Mouse (Mus musculus): ENCODE data around the gene Ubald2. TPM values are rescaled to one million over a fixed set of nuclear protein-coding genes. Genes with fewer than 3 reads are reported as not detected.
A peak's percentile ranks its signal among the peaks of the same experiment; 100 is the strongest.

The Ubald2 gene
- polyA plus RNA-seq, 1 experiment from 2014 or later, result 36.3 TPM

GRCm38 (mm10) chr11:116412904-116413630 lies 20.8 kb upstream of the Ubald2 start, which contains the start of gene Rnf157:
Gene Rnf157, minus strand, starts transcription at chr11:116413032.
- no peaks in the 10 kb centered on the region for H3K27me3 ChIP-seq (ENCODE audit: control insufficient read depth, insufficient read depth, low read depth, low read length)
- WGBS, result 2% methylated on average over 63 of the region's 82 CpGs
- H3K36me3 ChIP-seq (ENCODE audit: control insufficient read depth, insufficient read depth, low read length), result no peaks in the 10 kb centered on the region
- H3K27ac ChIP-seq (ENCODE audit: low read length), result peak within 1 kb of the TSS; percentile 97
- peaks cover 16% of the 10 kb centered on the region for H3K4me1 ChIP-seq (ENCODE audit: control insufficient read depth, insufficient read depth, low read length)
- peak; percentile 97 for ATAC-seq
- no peaks in the 10 kb centered on the region for H3K9me3 ChIP-seq (replicated peaks; ENCODE audit: control insufficient read depth, low read length, poor library complexity, severe bottlenecking)
- H3K9ac ChIP-seq (ENCODE audit: low read depth, low read length), result peak within 1 kb of the TSS; percentile 94
- peak within 1 kb of the TSS; percentile 90 for H3K4me3 ChIP-seq (ENCODE audit: low read depth, low read length)
- H3K4me2 ChIP-seq (ENCODE audit: low read length), result peak within 1 kb of the TSS; percentile 65

GRCm38 (mm10) chr11:116413631-116414022 lies 20.3 kb upstream of the Ubald2 start:
- H3K4me2 ChIP-seq (ENCODE audit: low read length), result peak overlapping the region; percentile 65
- no peaks in the 10 kb centered on the region for H3K36me3 ChIP-seq (ENCODE audit: control insufficient read depth, insufficient read depth, low read length)
- ATAC-seq, result peak; percentile 19; the same call in 1 of the 2 replicates
- no peaks in the 10 kb centered on the region for H3K27me3 ChIP-seq (ENCODE audit: control insufficient read depth, insufficient read depth, low read depth, low read length)
- H3K27ac ChIP-seq (ENCODE audit: low read length), result peak overlapping the region; percentile 97
- H3K4me1 ChIP-seq (ENCODE audit: control insufficient read depth, insufficient read depth, low read length), result peaks cover 16% of the 10 kb centered on the region
- peak overlapping the region; percentile 94 for H3K9ac ChIP-seq (ENCODE audit: low read depth, low read length)
- 54% methylated on average over 4 of the region's 4 CpGs for WGBS
- H3K4me3 ChIP-seq (ENCODE audit: low read depth, low read length), result peak overlapping the region; percentile 90
- H3K9me3 ChIP-seq (replicated peaks; ENCODE audit: control insufficient read depth, low read length, poor library complexity, severe bottlenecking), result no peaks in the 10 kb centered on the region

- WGBS, result 74% methylated on average over 6 of the region's 6 CpGs
- no peak overlapping the region for H3K4me2 ChIP-seq (ENCODE audit: low read length)
- H3K27me3 ChIP-seq (ENCODE audit: control insufficient read depth, insufficient read depth, low read depth, low read length), result no peaks in the 10 kb centered on the region
- H3K27ac ChIP-seq (ENCODE audit: low read length), result no peak overlapping the region
- H3K36me3 ChIP-seq (ENCODE audit: control insufficient read depth, insufficient read depth, low read length), result no peaks in the 10 kb centered on the region
- H3K9ac ChIP-seq (ENCODE audit: low read depth, low read length), result no peak overlapping the region
- no peak for ATAC-seq
- H3K4me1 ChIP-seq (ENCODE audit: control insufficient read depth, insufficient read depth, low read length), result peaks cover 9% of the 10 kb centered on the region
- no peaks in the 10 kb centered on the region for H3K9me3 ChIP-seq (replicated peaks; ENCODE audit: control insufficient read depth, low read length, poor library complexity, severe bottlenecking)
- no peak overlapping the region for H3K4me3 ChIP-seq (ENCODE audit: low read depth, low read length)
Observed at GRCm38 (mm10) chr11:116416196-116416943, 17.5 kb upstream of the Ubald2 start.

GRCm38 (mm10) chr11:116417054-116417453 lies 16.8 kb upstream of the Ubald2 start:
- Histone ChIP-seq H3K9me3 (replicated peaks; ENCODE audit: control insufficient read depth, low read length, poor library complexity, severe bottlenecking) (no peaks in the 10 kb centered on the region), H3K27me3 (ENCODE audit: control insufficient read depth, insufficient read depth, low read depth, low read length) (no peaks in the 10 kb centered on the region), H3K27ac (ENCODE audit: low read length) (no peak overlapping the region), H3K36me3 (ENCODE audit: control insufficient read depth, insufficient read depth, low read length) (no peaks in the 10 kb centered on the region), H3K4me1 (ENCODE audit: control insufficient read depth, insufficient read depth, low read length) (peaks cover 3% of the 10 kb centered on the region; the same call in 1 of the 2 replicates), H3K4me2 (ENCODE audit: low read length) (no peak overlapping the region), H3K9ac (ENCODE audit: low read depth, low read length) (no peak overlapping the region), H3K4me3 (ENCODE audit: low read depth, low read length) (no peak overlapping the region)
- no peak for ATAC-seq
- WGBS, result 90% methylated on average over 5 of the region's 5 CpGs

GRCm38 (mm10) chr11:116418194-116418840 lies 15.6 kb upstream of the Ubald2 start:
- H3K4me1 ChIP-seq (ENCODE audit: control insufficient read depth, insufficient read depth, low read length), result peaks cover 3% of the 10 kb centered on the region; the same call in 1 of the 2 replicates
- no peak overlapping the region for H3K9ac ChIP-seq (ENCODE audit: low read depth, low read length)
- no peak for ATAC-seq
- H3K36me3 ChIP-seq (ENCODE audit: control insufficient read depth, insufficient read depth, low read length), result no peaks in the 10 kb centered on the region
- no peak overlapping the region for H3K4me2 ChIP-seq (ENCODE audit: low read length)
- H3K27me3 ChIP-seq (ENCODE audit: control insufficient read depth, insufficient read depth, low read depth, low read length), result no peaks in the 10 kb centered on the region
- H3K27ac ChIP-seq (ENCODE audit: low read length), result no peak overlapping the region
- 7% methylated on average over 2 of the region's 2 CpGs for WGBS
- no peak overlapping the region for H3K4me3 ChIP-seq (ENCODE audit: low read depth, low read length)
- no peaks in the 10 kb centered on the region for H3K9me3 ChIP-seq (replicated peaks; ENCODE audit: control insufficient read depth, low read length, poor library complexity, severe bottlenecking)

GRCm38 (mm10) chr11:116418841-116419462 lies 14.9 kb upstream of the Ubald2 start:
- 80% methylated on average over 6 of the region's 6 CpGs for WGBS
- no peaks in the 10 kb centered on the region for H3K27me3 ChIP-seq (ENCODE audit: control insufficient read depth, insufficient read depth, low read depth, low read length)
- H3K9me3 ChIP-seq (replicated peaks; ENCODE audit: control insufficient read depth, low read length, poor library complexity, severe bottlenecking), result no peaks in the 10 kb centered on the region
- ATAC-seq, result no peak
- no peaks in the 10 kb centered on the region for H3K4me1 ChIP-seq (ENCODE audit: control insufficient read depth, insufficient read depth, low read length)
- no peaks in the 10 kb centered on the region for H3K36me3 ChIP-seq (ENCODE audit: control insufficient read depth, insufficient read depth, low read length)
- H3K4me2 ChIP-seq (ENCODE audit: low read length), result no peak overlapping the region
- H3K27ac ChIP-seq (ENCODE audit: low read length), result no peak overlapping the region
- no peak overlapping the region for H3K9ac ChIP-seq (ENCODE audit: low read depth, low read length)
- no peak overlapping the region for H3K4me3 ChIP-seq (ENCODE audit: low read depth, low read length)

- no peak overlapping the region for H3K4me2 ChIP-seq (ENCODE audit: low read length)
- no peaks in the 10 kb centered on the region for H3K36me3 ChIP-seq (ENCODE audit: control insufficient read depth, insufficient read depth, low read length)
- H3K9ac ChIP-seq (ENCODE audit: low read depth, low read length), result no peak overlapping the region
- WGBS, result 83% methylated on average over 6 of the region's 6 CpGs
- H3K27me3 ChIP-seq (ENCODE audit: control insufficient read depth, insufficient read depth, low read depth, low read length), result no peaks in the 10 kb centered on the region
- H3K4me3 ChIP-seq (ENCODE audit: low read depth, low read length), result no peak overlapping the region
- H3K4me1 ChIP-seq (ENCODE audit: control insufficient read depth, insufficient read depth, low read length), result no peaks in the 10 kb centered on the region
- no peak overlapping the region for H3K27ac ChIP-seq (ENCODE audit: low read length)
- H3K9me3 ChIP-seq (replicated peaks; ENCODE audit: control insufficient read depth, low read length, poor library complexity, severe bottlenecking), result no peaks in the 10 kb centered on the region
- ATAC-seq, result no peak
Observed at GRCm38 (mm10) chr11:116421102-116421501, 12.8 kb upstream of the Ubald2 start.

- Histone ChIP-seq H3K9me3 (replicated peaks; ENCODE audit: control insufficient read depth, low read length, poor library complexity, severe bottlenecking) (no peaks in the 10 kb centered on the region), H3K4me2 (ENCODE audit: low read length) (no peak overlapping the region), H3K4me1 (ENCODE audit: control insufficient read depth, insufficient read depth, low read length) (no peaks in the 10 kb centered on the region), H3K36me3 (ENCODE audit: control insufficient read depth, insufficient read depth, low read length) (no peaks in the 10 kb centered on the region), H3K4me3 (ENCODE audit: low read depth, low read length) (no peak overlapping the region), H3K27me3 (ENCODE audit: control insufficient read depth, insufficient read depth, low read depth, low read length) (no peaks in the 10 kb centered on the region), H3K27ac (ENCODE audit: low read length) (no peak overlapping the region), H3K9ac (ENCODE audit: low read depth, low read length) (no peak overlapping the region)
- no peak for ATAC-seq
- 83% methylated on average over 2 of the region's 2 CpGs for WGBS
Observed at GRCm38 (mm10) chr11:116422562-116422961, 11.3 kb upstream of the Ubald2 start.
